ENCODE assay signal across 32 mouse cellular contexts in the genomic region with DNA sequence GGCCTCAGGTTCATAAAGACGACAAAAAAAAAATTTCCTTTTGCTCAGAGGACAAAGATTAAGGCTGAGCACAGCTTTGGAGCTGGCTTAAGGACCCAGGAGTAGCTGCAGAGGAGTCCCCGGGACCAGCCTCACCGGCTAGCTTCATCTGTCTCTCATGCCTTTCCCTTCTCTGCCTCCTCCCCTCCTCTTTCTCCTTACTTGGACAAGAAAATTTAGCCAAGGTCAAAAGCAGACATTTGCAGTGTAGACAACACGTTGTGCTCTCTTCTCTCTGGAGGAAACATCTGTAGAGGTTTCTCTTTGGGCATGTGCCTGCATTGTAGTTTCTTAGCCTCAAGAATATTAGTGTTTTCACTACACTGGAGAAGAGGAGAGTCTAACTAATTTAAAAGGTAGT. TPM values are rescaled to one million over a fixed set of nuclear protein-coding genes. Genes with fewer than 3 reads are reported as not detected.
"Had no signal": no experiment of that assay in that cellular context is flagged by ENCODE, and none has a peak within 500 bp of the region (broad histone marks: within the 10 kb centered on the region; RNA-seq: fewer than 3 reads in every experiment).

No protein-coding gene starts in this region.

- H3K27me3 ChIP-seq: forebrain, embryonic 15.5 days; heart, embryonic 12.5 days; hindbrain, embryonic 12.5 days; intestine, embryonic 15.5 days; limb, embryonic 12.5 days; liver, embryonic 13.5 days; liver, embryonic 15.5 days had no signal

- H3K4me3 ChIP-seq: forebrain, embryonic 15.5 days; heart, adult 2 months; heart, embryonic 12.5 days; hindbrain, embryonic 10.5 days; hindbrain, embryonic 12.5 days; intestine, embryonic 15.5 days; limb, embryonic 10.5 days; limb, embryonic 12.5 days; liver, embryonic 13.5 days; liver, embryonic 15.5 days had no signal

- DNase-seq: forebrain, postnatal 0 days; gastrocnemius, postnatal 14 days; heart, postnatal 4 days; kidney, adult 18-20 months; kidney, adult 8-10 months; kidney, postnatal 10 days; kidney, postnatal 25 days; kidney, postnatal 4 days; liver; liver, embryonic 13.5 days had no signal

- H3K36me3 ChIP-seq: forebrain, embryonic 15.5 days; heart, embryonic 12.5 days; hindbrain, embryonic 10.5 days; hindbrain, embryonic 12.5 days; intestine, embryonic 15.5 days; limb, embryonic 10.5 days; limb, embryonic 12.5 days; liver, embryonic 13.5 days; liver, embryonic 15.5 days had no signal

- H3K4me1 ChIP-seq: forebrain, embryonic 15.5 days; hindbrain, embryonic 10.5 days; hindbrain, embryonic 12.5 days; intestine, embryonic 15.5 days; limb, embryonic 10.5 days; liver, embryonic 13.5 days; liver, embryonic 15.5 days had no signal

- H3K27ac ChIP-seq: forebrain, embryonic 15.5 days; heart, adult 2 months; hindbrain, embryonic 10.5 days; hindbrain, embryonic 12.5 days; hindbrain, embryonic 14.5 days; intestine, embryonic 15.5 days; limb, embryonic 10.5 days; limb, embryonic 12.5 days; liver, embryonic 13.5 days; liver, embryonic 15.5 days had no signal

RNA-seq across cellular contexts. Expression of a gene that starts 34.0 kb away (rescaled TPM):
- total RNA-seq: forebrain, postnatal 0 days; gastrocnemius, postnatal 14 days; gastrocnemius, postnatal 36 days; granulocyte monocyte progenitor cell, adult 5-6 weeks; layer of hippocampus, postnatal 10 days; layer of hippocampus, postnatal 25 days; left cerebral cortex, adult 8-10 months; left cerebral cortex, postnatal 10 days; left cerebral cortex, postnatal 36 days had no signal
- polyA plus RNA-seq: forebrain, embryonic 15.5 days; forebrain, postnatal 0 days; hindbrain, embryonic 10.5 days; hindbrain, embryonic 12.5 days; hindbrain, embryonic 14.5 days; hindbrain, embryonic 16.5 days; inflammation-experienced regulatory T-cells, adult 6 months; kidney, embryonic 14.5 days; kidney, embryonic 16.5 days; limb, embryonic 10.5 days; limb, embryonic 12.5 days; liver, embryonic 11.5 days had no signal
